Mouse (Mus musculus): ENCODE results near the gene Xylb. TPM values are rescaled to one million over a fixed set of nuclear protein-coding genes. Genes with fewer than 3 reads are reported as not detected.
A peak's percentile ranks its signal among the peaks of the same experiment; 100 is the strongest.

Gene Xylb
- polyA plus RNA-seq, 2 experiments: 5.2 to 8.9 TPM

- no peaks in the 10 kb centered on the region for H3K36me3 ChIP-seq (ENCODE audit: control insufficient read depth, insufficient read depth, low read length)
- no peak for TF ChIP-seq POLR2A (IDR thresholded peaks at IDR 0.05; ENCODE audit: borderline replicate concordance, extremely low read depth, insufficient read depth, insufficient read length)
- 14% methylated on average over 7 of the region's 7 CpGs for WGBS
- H3K4me3 ChIP-seq (replicated peaks; ENCODE audit: low read length): peak overlapping the region; percentile 96
- no peak overlapping the region for H3K27ac ChIP-seq (replicated peaks; ENCODE audit: low read depth, low read length)
- H3K9ac ChIP-seq (ENCODE audit: low read depth, low read length, severe bottlenecking): peak overlapping the region; percentile 78; the same call in 1 of the 2 replicates
- no peak for ATAC-seq (ENCODE audit: low FRiP score, low read depth)
- no peaks in the 10 kb centered on the region for H3K27me3 ChIP-seq (ENCODE audit: control insufficient read depth, insufficient read depth, low read length)
- H3K4me1 ChIP-seq (ENCODE audit: control insufficient read depth, insufficient read depth, low read length): peaks cover 8% of the 10 kb centered on the region
- DNase-seq (ENCODE audit: low spot score): no peak
- peak overlapping the region; percentile 96 for H3K4me2 ChIP-seq (replicated peaks; ENCODE audit: low read depth, low read length, severe bottlenecking)
- H3K9me3 ChIP-seq (ENCODE audit: control insufficient read depth, low read length): no peaks in the 10 kb centered on the region
Measured at GRCm38 (mm10) chr9:119320946-119321345, 36.2 kb upstream of the Xylb start.

GRCm38 (mm10) chr9:119321392-119322229, 35.6 kb upstream of the Xylb start:
- Histone ChIP-seq H3K4me3 (replicated peaks; ENCODE audit: low read length) (peak overlapping the region; percentile 96), H3K4me1 (ENCODE audit: control insufficient read depth, insufficient read depth, low read length) (peaks cover 8% of the 10 kb centered on the region), H3K9me3 (ENCODE audit: control insufficient read depth, low read length) (no peaks in the 10 kb centered on the region), H3K4me2 (replicated peaks; ENCODE audit: low read depth, low read length, severe bottlenecking) (peak overlapping the region; percentile 96), H3K27ac (replicated peaks; ENCODE audit: low read depth, low read length) (peak overlapping the region; percentile 91), H3K36me3 (ENCODE audit: control insufficient read depth, insufficient read depth, low read length) (no peaks in the 10 kb centered on the region), H3K27me3 (ENCODE audit: control insufficient read depth, insufficient read depth, low read length) (no peaks in the 10 kb centered on the region), H3K9ac (ENCODE audit: low read depth, low read length, severe bottlenecking) (peak overlapping the region; percentile 78)
- WGBS: under 1% methylated on average over 52 of the region's 59 CpGs
- ATAC-seq (ENCODE audit: low FRiP score, low read depth): peak; percentile 9; the same call in 1 of the 2 replicates
- no peak for TF ChIP-seq POLR2A (IDR thresholded peaks at IDR 0.05; ENCODE audit: borderline replicate concordance, extremely low read depth, insufficient read depth, insufficient read length)
- DNase-seq (ENCODE audit: low spot score): no peak

- Histone ChIP-seq H3K4me1 (ENCODE audit: control insufficient read depth, insufficient read depth, low read length) (peaks cover 8% of the 10 kb centered on the region), H3K27ac (replicated peaks; ENCODE audit: low read depth, low read length) (peak within 1 kb of the TSS; percentile 91), H3K36me3 (ENCODE audit: control insufficient read depth, insufficient read depth, low read length) (no peaks in the 10 kb centered on the region), H3K4me3 (replicated peaks; ENCODE audit: low read length) (peak within 1 kb of the TSS; percentile 96), H3K4me2 (replicated peaks; ENCODE audit: low read depth, low read length, severe bottlenecking) (peak within 1 kb of the TSS; percentile 96), H3K9me3 (ENCODE audit: control insufficient read depth, low read length) (no peaks in the 10 kb centered on the region), H3K27me3 (ENCODE audit: control insufficient read depth, insufficient read depth, low read length) (no peaks in the 10 kb centered on the region), H3K9ac (ENCODE audit: low read depth, low read length, severe bottlenecking) (peak within 1 kb of the TSS; percentile 78)
- DNase-seq (ENCODE audit: low spot score) (peak; percentile 100), ATAC-seq (ENCODE audit: low FRiP score, low read depth) (peak; percentile 99)
- TF ChIP-seq POLR2A (IDR thresholded peaks at IDR 0.05; ENCODE audit: borderline replicate concordance, extremely low read depth, insufficient read depth, insufficient read length): peak; percentile 75; the same call in 1 of the 2 replicates
- WGBS: under 1% methylated on average over 71 of the region's 76 CpGs
Measured at GRCm38 (mm10) chr9:119322289-119323259, 34.6 kb upstream of the Xylb start, which contains the start of gene Oxsr1. Gene Oxsr1 (minus strand): TSS chr9:119322427.

- no peaks in the 10 kb centered on the region for H3K36me3 ChIP-seq (ENCODE audit: control insufficient read depth, insufficient read depth, low read length)
- no peak for ATAC-seq (ENCODE audit: low FRiP score, low read depth)
- WGBS: 6% methylated on average over 9 of the region's 9 CpGs
- no peak for DNase-seq (ENCODE audit: low spot score)
- peaks cover 8% of the 10 kb centered on the region for H3K4me1 ChIP-seq (ENCODE audit: control insufficient read depth, insufficient read depth, low read length)
- H3K9ac ChIP-seq (ENCODE audit: low read depth, low read length, severe bottlenecking): peak overlapping the region; percentile 78
- TF ChIP-seq POLR2A (IDR thresholded peaks at IDR 0.05; ENCODE audit: borderline replicate concordance, extremely low read depth, insufficient read depth, insufficient read length): no peak
- peak overlapping the region; percentile 91 for H3K27ac ChIP-seq (replicated peaks; ENCODE audit: low read depth, low read length)
- H3K9me3 ChIP-seq (ENCODE audit: control insufficient read depth, low read length): no peaks in the 10 kb centered on the region
- no peaks in the 10 kb centered on the region for H3K27me3 ChIP-seq (ENCODE audit: control insufficient read depth, insufficient read depth, low read length)
- peak overlapping the region; percentile 96 for H3K4me3 ChIP-seq (replicated peaks; ENCODE audit: low read length)
- H3K4me2 ChIP-seq (replicated peaks; ENCODE audit: low read depth, low read length, severe bottlenecking): peak overlapping the region; percentile 96
Measured at GRCm38 (mm10) chr9:119323260-119323645, 33.9 kb upstream of the Xylb start.

- H3K4me2 ChIP-seq (replicated peaks; ENCODE audit: low read depth, low read length, severe bottlenecking): no peak overlapping the region
- no peak overlapping the region for H3K27ac ChIP-seq (replicated peaks; ENCODE audit: low read depth, low read length)
- H3K9ac ChIP-seq (ENCODE audit: low read depth, low read length, severe bottlenecking): no peak overlapping the region
- ATAC-seq (ENCODE audit: low FRiP score, low read depth) (no peak), DNase-seq (ENCODE audit: low spot score) (no peak)
- H3K36me3 ChIP-seq (ENCODE audit: control insufficient read depth, insufficient read depth, low read length): no peaks in the 10 kb centered on the region
- no peaks in the 10 kb centered on the region for H3K9me3 ChIP-seq (ENCODE audit: control insufficient read depth, low read length)
- H3K27me3 ChIP-seq (ENCODE audit: control insufficient read depth, insufficient read depth, low read length): no peaks in the 10 kb centered on the region
- TF ChIP-seq POLR2A (IDR thresholded peaks at IDR 0.05; ENCODE audit: borderline replicate concordance, extremely low read depth, insufficient read depth, insufficient read length): no peak
- WGBS: 60% methylated on average over 1 of the region's 1 CpGs
- no peak overlapping the region for H3K4me3 ChIP-seq (replicated peaks; ENCODE audit: low read length)
- H3K4me1 ChIP-seq (ENCODE audit: control insufficient read depth, insufficient read depth, low read length): peaks cover 8% of the 10 kb centered on the region
Measured at GRCm38 (mm10) chr9:119324130-119324529, 33.1 kb upstream of the Xylb start.

Measured in limb, embryonic 14.5 days (tissue).